Mouse (Mus musculus): Measurements from ENCODE around the gene Trim72.

The Trim72 gene

DNA sequence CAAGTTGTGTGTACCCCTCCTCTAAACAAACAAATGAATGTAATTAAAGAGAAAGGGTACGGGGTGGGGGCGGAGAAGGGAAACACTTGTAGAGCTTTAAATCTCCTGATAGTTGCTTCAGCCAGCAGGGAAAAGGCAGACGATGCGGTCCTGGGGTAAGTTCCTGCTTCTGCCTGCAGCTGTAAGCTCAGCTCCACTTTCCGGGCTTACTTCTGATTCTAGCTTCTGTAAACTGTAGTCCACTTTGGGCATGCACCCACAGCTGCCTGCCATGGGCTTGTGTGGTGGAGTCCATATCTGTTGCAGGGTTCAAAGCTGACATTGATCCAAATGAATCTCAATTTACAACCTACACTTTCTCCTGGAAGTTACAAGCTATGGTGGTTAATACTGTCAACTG, 49.3 kb downstream of the Trim72 start:
- no peak for DNase-seq (ENCODE audit: low read depth, low spot score)

DNA sequence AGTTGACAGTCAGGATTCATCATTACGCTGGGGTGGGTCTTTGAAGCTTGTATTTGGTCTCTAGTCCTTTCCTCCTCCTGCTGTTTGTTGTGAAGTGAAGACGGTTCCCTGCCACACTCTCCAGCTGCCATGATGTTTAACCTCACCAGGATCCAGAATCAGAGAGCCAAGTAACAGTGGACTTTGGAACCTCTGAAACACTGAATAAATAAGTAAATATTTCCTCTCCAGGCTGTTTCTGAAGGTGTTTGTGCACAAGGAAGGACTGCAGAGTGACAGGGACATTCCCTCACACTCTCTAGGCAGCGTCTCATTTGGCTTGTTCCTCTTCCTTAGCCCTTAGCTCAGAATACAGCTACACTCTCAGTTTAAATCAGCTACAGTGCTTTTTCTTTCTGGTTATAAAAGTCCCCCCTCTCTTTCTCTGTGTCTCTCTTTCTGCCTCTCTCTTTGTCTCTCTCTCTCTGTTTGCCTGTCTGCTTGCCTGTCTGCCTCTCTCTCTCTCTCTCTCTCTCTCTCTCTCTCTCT, 53.2 kb downstream of the Trim72 start:
- no peak for DNase-seq (ENCODE audit: low read depth, low spot score)

DNA sequence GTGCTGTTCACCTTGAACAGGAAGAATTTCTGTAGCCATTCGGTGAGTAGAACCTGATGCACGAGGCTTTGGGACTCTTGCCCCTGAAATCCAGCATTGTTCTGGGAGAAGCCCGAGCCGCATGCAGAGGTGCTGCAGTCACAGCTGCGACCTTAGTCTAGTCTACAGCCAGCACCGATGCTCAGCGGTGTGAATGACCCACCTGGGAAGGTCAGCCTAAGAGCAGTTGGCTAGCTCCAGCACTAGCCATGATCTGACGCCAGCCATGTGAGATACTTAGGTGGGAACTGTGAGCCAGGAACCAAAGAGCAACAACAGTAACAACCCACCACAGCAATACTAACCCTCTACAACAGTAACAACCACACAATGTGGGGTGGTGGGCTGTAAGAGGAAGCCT, 54.1 kb downstream of the Trim72 start:
- no peak for DNase-seq (ENCODE audit: low read depth, low spot score)

DNA sequence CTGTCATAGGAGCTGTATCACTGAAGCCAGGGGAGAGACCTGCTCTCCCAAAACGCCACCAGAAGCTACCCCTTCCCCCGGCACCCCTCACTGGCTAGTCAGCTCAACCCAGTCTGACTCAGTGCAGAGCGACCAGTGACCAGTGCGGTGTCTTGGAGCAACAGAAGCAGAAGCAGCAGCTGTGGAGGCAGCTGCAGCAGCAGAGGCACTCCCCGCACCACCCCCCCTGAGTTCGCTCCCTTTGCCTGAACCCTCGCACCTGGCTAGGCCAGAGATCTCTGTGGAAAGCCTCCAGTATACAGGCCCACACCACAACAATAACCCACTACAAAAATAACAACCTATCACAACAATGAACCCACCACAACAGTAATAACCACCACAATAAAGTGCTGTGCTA, 54.8 kb downstream of the Trim72 start:
- DNase-seq (ENCODE audit: low read depth, low spot score), result no peak

DNA sequence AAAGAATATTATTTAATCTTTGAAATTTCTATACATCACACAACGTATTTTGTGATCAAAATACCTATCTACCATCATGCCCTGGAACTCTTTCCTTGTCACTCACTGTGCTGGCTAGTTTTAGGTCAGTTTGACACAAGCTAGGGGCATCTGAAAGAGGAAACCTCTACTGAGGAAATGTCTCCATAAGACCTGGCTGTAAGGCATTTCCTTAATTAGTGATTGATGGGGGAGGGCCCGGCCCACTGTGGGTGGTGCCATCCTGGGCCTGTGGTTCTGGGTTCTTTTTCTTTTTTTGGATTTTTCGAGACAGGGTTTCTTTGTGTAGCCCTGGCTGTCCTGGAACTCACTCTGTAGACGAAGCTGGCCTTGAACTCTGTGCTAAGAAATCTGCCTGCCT, 55.3 kb downstream of the Trim72 start:
- DNase-seq (ENCODE audit: low read depth, low spot score), result no peak

All from embryo, embryonic 11.5 days (tissue).